Mouse (Mus musculus) heart, adult 2 months (tissue): ENCODE results near the gene Erg. TPM values are rescaled to one million over a fixed set of nuclear protein-coding genes. Genes with fewer than 3 reads are reported as not detected.

ENCODE experiments used
- DNase-seq, 2 experiments: peaks; one replicate each; pipeline ENCODE4 v3.0.0; 2021
- H3K27ac ChIP-seq: fragments of 200-600 bp; 2 replicates; pipeline ENCODE4 v1.8.1; 2022
- H3K27me3 ChIP-seq: fragments of 200-500 bp; 2 replicates; pipeline ENCODE4 v1.6.1; 2012; ENCODE audit warnings: mild to moderate bottlenecking, low read length, inconsistent platforms, mixed read lengths; ENCODE audit not compliant: control insufficient read depth, insufficient read depth
- H3K36me3 ChIP-seq: fragments of 200-500 bp; 2 replicates; pipeline ENCODE4 v1.6.1; 2012; ENCODE audit warnings: low read length, inconsistent platforms; ENCODE audit not compliant: control insufficient read depth, insufficient read depth
- H3K4me1 ChIP-seq: fragments of 200-500 bp; 2 replicates; pipeline ENCODE4 v1.6.1; 2011; ENCODE audit warnings: low read length; ENCODE audit not compliant: control insufficient read depth, insufficient read depth
- H3K4me3 ChIP-seq: fragments of 200-600 bp; 2 replicates; pipeline ENCODE4 v1.8.1; 2022
- H3K79me2 ChIP-seq: fragments of 200-500 bp; replicated peaks from 2 replicates; pipeline ENCODE4 v1.6.1; 2012; ENCODE audit warnings: mild to moderate bottlenecking, inconsistent platforms, low read length, moderate library complexity, mixed read lengths; ENCODE audit not compliant: control insufficient read depth, insufficient read depth
- H3K9ac ChIP-seq: fragments of 200-500 bp; 2 replicates; pipeline ENCODE4 v1.6.1; 2012; ENCODE audit warnings: low read depth, mild to moderate bottlenecking, control low read depth, inconsistent platforms, low read length, mixed read lengths
- CTCF ChIP-seq: fragments of 200-600 bp; IDR thresholded peaks from 2 replicates; pipeline ENCODE4 v1.8.1; 2022; ENCODE audit warnings: antibody characterized with exemption, mild to moderate bottlenecking, moderate library complexity
- EP300 ChIP-seq: fragments of 200-500 bp; IDR thresholded peaks from 2 replicates; pipeline ENCODE4 v1.6.1; 2011; ENCODE audit warnings: low read depth, low read length, control low read depth; ENCODE audit not compliant: insufficient read depth
- POLR2A ChIP-seq: fragments of 200-500 bp; IDR thresholded peaks from 2 replicates; pipeline ENCODE4 v1.6.1; 2011; ENCODE audit warnings: mild to moderate bottlenecking, low read depth, low read length, control low read depth; ENCODE audit not compliant: insufficient read depth
- WGBS: fragments of 180-500 bp; shearing (Covaris S2); methylation state at CpG from one replicate; pipeline ENCODE4 v1.1.7; 2018; 5-methylcytosine and 5-hydroxymethylcytosine counted together
- intact Hi-C: fragments of 180-260 bp; cut with DNase I; formaldehyde crosslinking; loops from one replicate; pipeline ENCODE4 v1.15.1; 2025
- polyA plus RNA-seq: library from polyadenylated mRNA; depleted of rRNA; stranded (reverse); fragments of >200 nt; gene quantifications from 2 replicates; pipeline ENCODE4 v1.2.3, GENCODE M21; 2012
- total RNA-seq, 2 experiments: library from RNA; stranded (reverse); gene quantifications; 2 replicates each; pipeline ENCODE4 v1.2.3; 2021

The Erg gene
- total and polyA plus RNA-seq, 3 experiments, result 19.8 to 26.6 (median 22.1) TPM

DNA sequence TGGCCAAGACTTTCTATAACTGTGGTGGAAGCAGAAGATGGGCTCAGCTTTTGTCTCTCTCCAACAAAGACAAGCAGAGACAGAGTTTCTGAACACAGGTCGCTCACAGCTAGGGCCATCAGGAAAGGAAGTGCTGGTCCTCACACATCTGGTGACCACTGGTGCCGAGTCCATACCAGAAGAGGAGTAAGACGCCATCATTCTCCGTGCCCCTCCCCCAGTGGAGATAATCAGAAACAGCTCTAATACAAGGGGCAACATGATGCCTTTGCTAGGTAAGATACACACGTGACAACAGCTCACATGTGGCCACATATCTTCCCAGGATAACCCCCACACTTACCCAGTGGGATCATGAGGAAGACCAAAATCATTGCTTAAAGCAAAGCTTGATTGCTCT is 96.0 kb downstream of the Erg start:
- intact Hi-C loops, result no loop called here
- no peaks in the 10 kb centered on the region for H3K27me3 ChIP-seq
- H3K27ac ChIP-seq, result no peak overlapping the region
- no peak overlapping the region for H3K9ac ChIP-seq
- no peaks in the 10 kb centered on the region for H3K36me3 ChIP-seq
- no peaks in the 10 kb centered on the region for H3K79me2 ChIP-seq
- H3K4me1 ChIP-seq, result no peaks in the 10 kb centered on the region
- 63% methylated on average over 5 of the region's 5 CpGs for WGBS
- no peak overlapping the region for H3K4me3 ChIP-seq
- no peak for DNase-seq
- TF ChIP-seq CTCF (no peak), POLR2A (no peak), EP300 (no peak)

DNA sequence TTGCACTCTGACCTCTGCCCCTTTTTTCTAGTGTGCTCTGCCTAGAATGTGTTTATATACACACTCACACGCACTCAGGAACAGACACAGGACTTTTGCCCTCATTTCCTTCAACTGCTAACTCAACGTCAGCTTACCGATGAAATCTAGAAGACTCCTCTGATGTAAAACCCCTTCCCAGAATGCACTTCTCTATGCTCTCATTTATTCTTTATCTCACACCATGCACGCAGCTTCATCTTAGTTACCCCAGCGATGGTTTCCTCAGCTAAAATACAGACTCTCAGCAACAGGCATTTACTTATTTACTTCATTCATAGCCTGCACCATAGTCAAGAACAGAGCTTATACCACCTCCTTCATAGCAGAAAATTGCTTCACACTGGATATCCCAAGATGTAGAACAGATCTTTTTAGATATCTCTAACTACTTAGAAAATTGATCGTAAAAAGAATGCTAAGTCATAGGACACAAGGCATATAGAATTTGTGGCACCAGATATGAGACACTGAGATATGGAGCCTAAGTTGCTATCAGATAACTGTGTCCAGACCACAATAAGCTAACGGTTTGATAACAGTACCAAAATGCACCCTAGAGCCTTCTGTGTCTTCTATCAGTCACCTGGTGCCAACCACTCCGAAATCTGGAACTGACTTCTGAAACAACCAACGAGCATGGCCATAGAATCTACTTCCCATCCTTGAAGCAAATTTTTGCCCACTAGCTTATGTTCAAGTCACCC is 98.6 kb downstream of the Erg start:
- H3K27ac ChIP-seq, result no peak overlapping the region
- H3K27me3 ChIP-seq, result no peaks in the 10 kb centered on the region
- intact Hi-C loops, result no loop called here
- 76% methylated on average over 9 of the region's 9 CpGs for WGBS
- H3K9ac ChIP-seq, result no peak overlapping the region
- H3K4me1 ChIP-seq, result no peaks in the 10 kb centered on the region
- no peaks in the 10 kb centered on the region for H3K79me2 ChIP-seq
- no peak for DNase-seq
- TF ChIP-seq CTCF (no peak), EP300 (no peak), POLR2A (no peak)
- no peak overlapping the region for H3K4me3 ChIP-seq
- no peaks in the 10 kb centered on the region for H3K36me3 ChIP-seq

DNA sequence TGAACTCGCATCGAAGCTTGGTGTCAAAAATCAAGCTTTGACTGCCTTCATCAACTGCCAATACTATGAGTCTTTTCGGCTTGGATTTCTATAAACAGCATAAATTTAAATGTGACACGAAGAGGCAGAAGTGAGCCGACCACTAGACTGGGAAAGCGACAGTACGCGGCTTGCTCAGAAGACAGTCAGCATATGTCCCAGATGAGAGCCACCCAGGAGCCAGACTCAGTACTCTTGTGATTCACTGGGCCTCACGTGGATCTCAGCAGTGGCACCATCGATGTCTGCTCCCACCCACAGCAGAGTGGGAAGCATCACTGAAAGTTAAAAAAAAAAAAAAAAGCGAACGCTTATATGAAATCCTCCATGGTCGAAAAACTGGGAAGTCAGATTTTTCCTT is 105.2 kb downstream of the Erg start:
- no peaks in the 10 kb centered on the region for H3K36me3 ChIP-seq
- TF ChIP-seq EP300, result no peak
- TF ChIP-seq POLR2A, result no peak
- no peak for TF ChIP-seq CTCF
- no peak overlapping the region for H3K4me3 ChIP-seq
- no peak for DNase-seq
- no peak overlapping the region for H3K27ac ChIP-seq
- H3K4me1 ChIP-seq, result no peaks in the 10 kb centered on the region
- intact Hi-C loops, result no loop called here
- 92% methylated on average over 13 of the region's 13 CpGs for WGBS
- H3K27me3 ChIP-seq, result no peaks in the 10 kb centered on the region
- H3K79me2 ChIP-seq, result no peaks in the 10 kb centered on the region
- H3K9ac ChIP-seq, result no peak overlapping the region

DNA sequence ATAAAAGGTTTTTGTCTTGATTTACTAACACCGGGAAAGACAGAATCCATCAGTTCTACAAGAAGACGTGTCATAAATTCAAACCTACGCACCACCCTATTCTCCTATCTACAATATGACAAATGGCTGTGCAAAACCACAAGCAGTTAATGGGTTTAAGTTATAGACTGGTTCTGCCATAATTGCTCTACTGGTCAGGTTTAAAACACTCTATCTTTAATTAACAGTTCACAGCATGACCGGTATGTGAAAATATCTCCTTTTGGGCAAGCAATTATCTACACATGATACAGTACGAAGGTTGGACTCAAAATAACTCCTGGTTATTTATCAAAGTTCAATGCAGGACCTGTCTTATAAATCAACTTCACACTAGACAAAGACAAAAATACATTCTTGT is 107.8 kb downstream of the Erg start:
- Histone ChIP-seq H3K27ac (no peak overlapping the region), H3K79me2 (no peaks in the 10 kb centered on the region), H3K9ac (no peak overlapping the region), H3K36me3 (no peaks in the 10 kb centered on the region), H3K4me1 (no peaks in the 10 kb centered on the region), H3K4me3 (no peak overlapping the region), H3K27me3 (no peaks in the 10 kb centered on the region)
- no peak for TF ChIP-seq EP300
- TF ChIP-seq POLR2A, result no peak
- TF ChIP-seq CTCF, result no peak
- 79% methylated on average over 5 of the region's 5 CpGs for WGBS
- no peak for DNase-seq
- intact Hi-C loops, result no loop called here

GRCm38 (mm10) chr16:95475041-95475440 is 111.4 kb downstream of the Erg start:
- no peaks in the 10 kb centered on the region for H3K36me3 ChIP-seq
- H3K27ac ChIP-seq, result no peak overlapping the region
- no peak overlapping the region for H3K4me3 ChIP-seq
- no peaks in the 10 kb centered on the region for H3K27me3 ChIP-seq
- no peak for TF ChIP-seq EP300
- TF ChIP-seq POLR2A, result no peak
- TF ChIP-seq CTCF, result no peak
- intact Hi-C loops, result no loop called here
- no peaks in the 10 kb centered on the region for H3K4me1 ChIP-seq
- no peak for DNase-seq
- H3K79me2 ChIP-seq, result no peaks in the 10 kb centered on the region
- WGBS, result 65% methylated on average over 3 of the region's 3 CpGs
- H3K9ac ChIP-seq, result no peak overlapping the region

DNA sequence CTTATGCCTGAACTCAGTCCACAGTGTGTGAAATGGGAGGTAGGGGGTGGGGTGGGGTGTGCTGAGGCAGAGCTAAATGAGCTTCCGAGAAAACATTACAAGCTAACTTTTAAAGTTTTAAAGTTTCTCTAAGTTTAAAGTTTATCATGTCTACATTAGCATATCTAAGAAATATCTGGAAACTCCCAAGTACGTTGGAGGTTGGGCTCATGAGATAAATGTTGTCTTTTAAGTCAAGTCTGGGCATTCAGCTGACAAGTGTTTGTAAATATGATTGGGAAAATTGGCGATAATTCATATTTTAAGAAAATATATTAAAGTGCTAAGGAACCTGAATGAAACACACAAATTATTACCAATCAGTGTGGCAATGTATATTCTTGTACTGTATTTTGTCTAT is 112.4 kb downstream of the Erg start:
- Histone ChIP-seq H3K79me2 (no peaks in the 10 kb centered on the region), H3K9ac (no peak overlapping the region), H3K27me3 (no peaks in the 10 kb centered on the region), H3K4me1 (no peaks in the 10 kb centered on the region), H3K27ac (no peak overlapping the region), H3K36me3 (no peaks in the 10 kb centered on the region), H3K4me3 (no peak overlapping the region)
- intact Hi-C loops, result no loop called here
- DNase-seq, result no peak
- no peak for TF ChIP-seq CTCF
- no peak for TF ChIP-seq POLR2A
- no peak for TF ChIP-seq EP300
- 86% methylated on average over 3 of the region's 3 CpGs for WGBS
